Comparison of ENCODE assay signal across 8 mouse cellular contexts in genomic region chr17:14904637-14905265, GRCm38 (mm10). TPM values are rescaled to one million over a fixed set of nuclear protein-coding genes. Genes with fewer than 3 reads are reported as not detected.
DNase-seq lines count a peak whose midpoint lies in the region; ATAC-seq lines count a peak whose summit lies in the region.

No protein-coding gene starts in this region.

- H3K4me2 ChIP-seq in forebrain, embryonic 11.5 days (ENCODE audit: low read depth, low read length, severe bottlenecking), result no peak overlapping the region

- H3K27ac ChIP-seq in forebrain, embryonic 11.5 days (ENCODE audit: low read depth, low read length), result no peak overlapping the region

- no peaks in the 10 kb centered on the region for H3K27me3 ChIP-seq in forebrain, embryonic 11.5 days (ENCODE audit: control insufficient read depth, insufficient read depth, low read length)

- H3K9ac ChIP-seq in forebrain, embryonic 11.5 days (ENCODE audit: low read length), result no peak overlapping the region; the same call in 1 of the 2 replicates

- no peak overlapping the region for H3K4me3 ChIP-seq in forebrain, embryonic 11.5 days (ENCODE audit: low read depth, low read length)

- peak; percentile 32 for DNase-seq in MEL-GATA-1-ER (ENCODE audit: extremely low read depth, low read depth)
- DNase-seq in brain, embryonic 18.5 days (ENCODE audit: low read depth, low spot score), result peak; percentile 66
- peak; percentile 73 for DNase-seq in forebrain, embryonic 11.5 days (ENCODE audit: low spot score)
- peak; percentile 84 for DNase-seq in layer of hippocampus, adult 11-12 months (ENCODE audit: low spot score)
- peak; percentile 18 to 50 for DNase-seq in lung, adult 18-20 months
- DNase-seq in retina, adult 2 months (ENCODE audit: low read depth, low spot score), result peak; percentile 38

- WGBS in forebrain, embryonic 11.5 days, result 58% methylated on average over 7 of the region's 7 CpGs

- no peaks in the 10 kb centered on the region for H3K36me3 ChIP-seq in forebrain, embryonic 11.5 days (ENCODE audit: control insufficient read depth, insufficient read depth, low read length)

- H3K4me1 ChIP-seq in forebrain, embryonic 11.5 days (replicated peaks; ENCODE audit: control insufficient read depth, insufficient read depth, low read length), result no peaks in the 10 kb centered on the region

- ATAC-seq in forebrain, embryonic 11.5 days (replicated peaks; ENCODE audit: low FRiP score), result peak; percentile 72
- ATAC-seq in hematopoietic stem cell, adult 5-6 weeks (replicated peaks in 1 of 2; ENCODE audit: insufficient read depth in 1 of 2, low FRiP score in 2 of 2, low TSS enrichment in 1 of 2, low read depth in 1 of 2, poor library complexity in 2 of 2, severe bottlenecking in 2 of 2), result peak; percentile 60 to 76
- no peak for ATAC-seq in erythroid progenitor cell, adult 5-6 weeks (replicated peaks; ENCODE audit: low FRiP score, poor library complexity, severe bottlenecking)

- no peaks in the 10 kb centered on the region for H3K9me3 ChIP-seq in forebrain, embryonic 11.5 days (ENCODE audit: control insufficient read depth, low read length)

RNA-seq across cellular contexts. Expression of gene Wdr27, which starts 38.2 kb away (rescaled TPM):
- 4.3 and 6.1 TPM in 2 replicates for polyA plus RNA-seq in forebrain, embryonic 11.5 days (2014; fragmentation: Nextera tagmentation; extraction: Ambion mirVana)
- total RNA-seq in hematopoietic stem cell, adult 5-6 weeks (2017), result not detected in 2 replicates
- total RNA-seq in erythroid progenitor cell, adult 5-6 weeks (2015; ENCODE audit: low replicate concordance), result not detected in 2 replicates
- total RNA-seq in erythroid progenitor cell, adult 5-6 weeks (2017; ENCODE audit: low replicate concordance), result not detected in 2 replicates

RNA-seq across cellular contexts. Expression of gene 1600012H06Rik, which starts 38.2 kb away (rescaled TPM):
- polyA plus RNA-seq in forebrain, embryonic 11.5 days (2014; fragmentation: Nextera tagmentation; extraction: Ambion mirVana), result 29.5 and 32.4 TPM in 2 replicates
- 7.7 and 10.9 TPM in 2 replicates for total RNA-seq in hematopoietic stem cell, adult 5-6 weeks (2017)
- 12.3 and 12.6 TPM in 2 replicates for total RNA-seq in erythroid progenitor cell, adult 5-6 weeks (2015; ENCODE audit: low replicate concordance)
- 2.3 and 9.0 TPM in 2 replicates for total RNA-seq in erythroid progenitor cell, adult 5-6 weeks (2017; ENCODE audit: low replicate concordance)

RNA-seq across cellular contexts. Expression of gene Phf10, which starts 56.3 kb away (rescaled TPM):
- 33.2 and 36.2 TPM in 2 replicates for polyA plus RNA-seq in forebrain, embryonic 11.5 days (2014; fragmentation: Nextera tagmentation; extraction: Ambion mirVana)
- total RNA-seq in hematopoietic stem cell, adult 5-6 weeks (2017), result 60.8 and 74.1 TPM in 2 replicates
- 217 and 251 TPM in 2 replicates for total RNA-seq in erythroid progenitor cell, adult 5-6 weeks (2015; ENCODE audit: low replicate concordance)
- total RNA-seq in erythroid progenitor cell, adult 5-6 weeks (2017; ENCODE audit: low replicate concordance), result 117 and 125 TPM in 2 replicates

Comparison
In these comparisons a context has a peak if more than half of its experiments do, and no peak if none do; other contexts are left out.
1. DNase-seq: peak in every context shown above with its lines; median percentile 84 in layer of hippocampus, adult 11-12 months; 73 in forebrain, embryonic 11.5 days; 66 in brain, embryonic 18.5 days; 38 in retina, adult 2 months; 34 in lung, adult 18-20 months; 32 in MEL-GATA-1-ER.